Mouse (Mus musculus): ENCODE results near the gene Cnnm3.

Gene Cnnm3

DNA sequence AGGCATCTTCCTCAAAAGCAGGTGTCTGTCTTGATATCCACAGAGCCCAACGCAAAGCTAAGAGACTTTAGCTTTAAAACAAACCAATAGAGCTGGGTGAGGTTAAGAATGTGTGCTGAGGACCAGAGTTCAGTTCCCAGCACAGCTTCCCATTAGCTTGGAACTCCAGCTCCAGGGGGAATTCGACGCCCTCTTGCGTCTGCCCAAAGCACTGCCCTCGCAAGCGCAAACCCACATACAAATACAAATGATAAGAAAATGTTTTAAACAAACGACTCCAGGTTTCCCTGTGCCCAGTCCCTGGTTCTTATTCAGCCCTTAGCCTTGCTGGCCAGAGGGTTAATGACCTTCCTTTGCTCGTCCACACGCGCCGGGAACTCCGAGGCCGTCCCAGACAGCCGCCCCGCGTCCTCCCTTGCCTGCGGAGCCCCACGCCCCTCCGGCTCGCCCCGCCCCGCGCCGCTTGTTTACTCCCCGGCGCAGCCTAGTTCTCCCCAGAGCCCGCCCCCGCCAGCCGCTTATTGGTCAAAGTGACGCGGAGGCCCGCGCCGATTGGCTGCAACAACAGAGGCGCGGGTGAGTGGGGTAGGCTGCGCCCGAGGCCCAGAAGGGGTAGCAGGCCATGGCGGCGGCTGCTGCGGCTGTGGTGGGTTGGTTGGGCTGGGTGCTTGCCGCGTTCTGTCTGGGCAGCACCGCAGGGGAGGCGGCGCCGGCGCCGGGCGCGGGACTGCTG is at the start of gene Cnnm3:
Gene Cnnm3 (plus strand): TSS at position 579 of the 733 bp plus-strand sequence.
- DNase-seq (ENCODE audit: low spot score in 2 of 2): peak; percentile 99 to 100

- no peak for DNase-seq (ENCODE audit: low spot score in 2 of 2)
These were observed 46.0 kb upstream of the Cnnm3 start for GRCm38 (mm10) chr1:36465641-36466160.

DNA sequence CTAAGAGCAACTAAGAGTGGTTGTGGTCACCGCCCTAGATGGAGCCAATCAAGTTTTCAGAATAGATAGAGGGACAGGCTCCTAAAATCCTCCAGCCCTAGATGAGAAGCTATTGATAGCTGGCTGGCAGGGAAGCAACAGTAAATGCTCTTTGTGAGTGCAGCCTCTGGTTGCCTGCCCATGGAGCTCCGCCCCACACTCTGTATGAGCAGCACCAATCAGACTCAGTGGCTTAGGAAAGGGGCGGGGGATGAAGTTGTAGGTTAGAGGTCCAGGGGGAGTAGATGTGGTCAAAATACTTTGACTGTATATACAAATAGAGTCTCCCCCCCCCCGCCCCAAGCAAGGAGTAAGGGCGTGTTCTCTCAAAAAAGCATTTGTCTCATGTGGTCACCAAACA is 44.2 kb upstream of the Cnnm3 start:
- DNase-seq (ENCODE audit: low spot score in 2 of 2): no peak

DNA sequence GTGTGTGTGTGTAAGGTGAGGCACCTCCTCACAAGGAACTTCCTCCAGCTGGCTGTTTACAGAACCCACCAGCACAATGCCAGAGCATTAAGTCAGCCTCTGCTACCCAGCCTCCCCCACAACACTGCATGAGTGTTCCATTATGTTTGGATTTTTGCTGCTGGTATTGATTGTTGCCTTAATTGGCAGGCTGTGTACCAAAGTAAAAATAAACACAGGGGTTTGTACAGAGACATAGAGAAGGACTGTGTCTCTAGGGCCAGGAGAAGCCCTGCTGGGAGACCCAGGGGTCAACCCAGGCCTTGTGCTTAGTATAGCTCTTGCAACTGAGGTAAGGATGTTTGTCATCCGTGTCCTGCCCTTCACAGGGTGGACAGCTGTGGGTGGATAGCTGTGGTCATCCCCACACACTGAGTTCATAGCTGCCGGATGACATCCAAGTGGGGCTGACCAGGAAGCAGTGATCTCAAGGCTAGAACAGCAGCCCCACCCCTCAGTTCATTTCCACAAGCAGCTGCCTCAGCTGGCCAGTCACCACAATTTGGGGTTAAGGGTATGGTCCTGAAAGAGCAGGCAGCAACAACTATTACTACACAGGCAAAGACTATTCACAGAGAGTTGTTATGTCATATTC is 41.7 kb upstream of the Cnnm3 start:
- no peak for DNase-seq (ENCODE audit: low spot score in 2 of 2)

GRCm38 (mm10) chr1:36471181-36472105 is 40.2 kb upstream of the Cnnm3 start, which contains the start of gene Cnnm4:
Gene Cnnm4 (plus strand): TSS chr1:36471620.
- DNase-seq (ENCODE audit: low spot score in 2 of 2): peak; percentile 89 to 92

GRCm38 (mm10) chr1:36472106-36472440 is 39.6 kb upstream of the Cnnm3 start:
- DNase-seq (ENCODE audit: low spot score in 2 of 2): no peak

DNA sequence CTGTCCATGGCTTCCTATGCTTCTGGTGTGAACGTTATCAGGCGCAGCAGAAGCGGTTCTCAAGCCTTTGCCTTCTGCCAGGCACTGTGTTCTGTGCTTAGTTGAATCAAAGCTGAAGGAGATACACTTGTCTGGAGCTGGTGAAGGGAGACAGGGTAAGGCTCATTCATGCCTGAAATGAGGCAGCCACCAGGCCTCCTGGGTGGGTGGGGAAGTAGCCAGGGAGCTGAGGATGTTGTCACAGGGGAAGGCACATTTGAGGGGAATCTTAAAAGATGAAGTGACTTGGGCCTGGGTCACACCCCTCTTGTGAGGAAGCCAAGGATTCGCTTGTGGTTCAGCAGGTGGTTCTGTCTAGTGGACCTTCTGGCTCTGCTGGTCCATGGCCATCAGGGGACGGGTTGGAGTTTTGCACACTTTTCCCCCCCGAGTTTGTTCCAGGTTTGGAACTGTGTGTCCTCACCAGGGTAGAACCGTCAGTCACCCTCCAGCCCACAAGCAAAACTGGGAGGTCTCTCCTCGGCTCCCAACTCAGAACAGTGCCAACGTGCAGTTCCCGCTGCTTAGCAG is 38.4 kb upstream of the Cnnm3 start:
- DNase-seq (ENCODE audit: low spot score in 2 of 2): peak in 1 of 2 experiments; percentile 33

DNA sequence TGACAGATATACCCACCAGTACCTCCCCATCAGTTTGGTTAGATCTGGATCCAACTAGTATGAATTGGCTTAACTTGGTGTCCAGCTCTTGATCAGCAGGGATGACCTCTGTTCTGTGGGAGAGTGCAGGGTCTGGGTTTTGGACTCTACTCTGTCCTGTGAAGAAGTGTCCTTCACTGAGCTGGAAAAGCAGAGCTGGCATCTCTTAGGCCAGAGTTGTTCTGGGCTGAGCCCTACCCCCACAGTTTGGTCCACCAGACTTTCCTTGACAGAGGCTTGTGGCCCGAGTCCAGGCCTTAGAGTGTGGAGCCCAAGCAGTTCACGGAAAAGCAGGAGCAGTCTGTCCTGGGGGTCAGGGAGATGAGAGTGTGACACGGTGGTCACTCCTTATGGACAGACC is 37.0 kb upstream of the Cnnm3 start:
- peak in 1 of 2 experiments; percentile 44 for DNase-seq (ENCODE audit: low spot score in 2 of 2)

DNA sequence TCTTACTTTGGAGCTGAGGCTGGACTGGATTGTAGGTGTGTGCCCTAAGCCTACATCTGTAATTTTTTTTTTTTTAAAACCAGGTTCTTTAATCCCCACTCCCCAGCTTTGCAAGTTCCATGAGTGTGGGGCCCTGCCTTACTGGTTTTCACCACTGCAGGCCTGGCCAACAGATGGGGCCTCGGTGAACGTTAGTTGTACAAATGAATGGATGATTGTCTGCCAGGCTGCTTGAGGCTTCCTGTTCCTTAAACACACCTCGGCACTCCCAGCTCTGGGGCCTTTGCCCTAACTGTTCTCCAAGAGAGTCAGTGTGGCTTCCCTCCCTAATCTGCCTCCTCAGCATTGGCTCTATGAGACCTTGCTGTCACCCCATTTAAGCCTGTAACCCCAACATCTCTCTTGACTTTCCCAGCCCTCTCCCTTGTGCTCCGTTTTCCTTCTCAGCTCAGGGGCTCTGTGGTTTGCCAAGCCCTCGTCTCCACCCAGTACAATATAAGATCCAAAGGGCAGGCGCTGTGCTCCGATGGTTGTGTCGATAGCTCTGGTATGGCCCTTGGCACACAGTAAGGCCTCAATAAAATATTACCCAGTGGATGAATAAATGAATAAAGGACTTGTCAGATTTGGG is 36.1 kb upstream of the Cnnm3 start:
- DNase-seq (ENCODE audit: low spot score in 2 of 2): no peak

GRCm38 (mm10) chr1:36476426-36476825 is 35.2 kb upstream of the Cnnm3 start:
- DNase-seq (ENCODE audit: low spot score in 2 of 2): no peak

DNA sequence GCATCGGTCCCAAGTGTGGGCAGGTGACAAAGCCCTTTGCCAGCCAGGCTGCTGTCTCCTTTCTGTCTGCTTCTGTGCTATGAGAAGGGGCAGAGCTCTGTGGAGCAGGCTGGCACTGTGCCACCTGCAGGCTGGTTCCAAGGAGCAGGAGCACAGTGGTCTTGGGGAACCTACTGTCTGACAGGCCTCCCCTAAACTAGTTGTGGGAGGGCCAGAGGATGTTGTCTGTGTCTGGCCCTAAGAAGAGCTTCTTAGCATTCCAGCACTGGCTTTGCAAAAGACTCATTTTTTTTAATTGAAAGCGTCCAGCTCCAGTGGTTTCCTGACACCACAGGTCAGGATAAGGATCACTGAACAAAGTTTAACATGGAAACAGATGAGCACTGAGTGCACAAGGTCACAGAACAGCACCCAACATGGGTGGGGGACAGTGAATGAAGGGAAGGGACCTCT is 33.3 kb upstream of the Cnnm3 start:
- DNase-seq (ENCODE audit: low spot score in 2 of 2): peak in 1 of 2 experiments; percentile 49

GRCm38 (mm10) chr1:36479903-36480899 is 31.5 kb upstream of the Cnnm3 start:
- DNase-seq (ENCODE audit: low spot score in 2 of 2): no peak

- DNase-seq (ENCODE audit: low spot score in 2 of 2): no peak
These were observed 27.8 kb upstream of the Cnnm3 start for GRCm38 (mm10) chr1:36483825-36484224.

- no peak for DNase-seq (ENCODE audit: low spot score in 2 of 2)
These were observed 26.6 kb upstream of the Cnnm3 start for GRCm38 (mm10) chr1:36485080-36485479.

DNA sequence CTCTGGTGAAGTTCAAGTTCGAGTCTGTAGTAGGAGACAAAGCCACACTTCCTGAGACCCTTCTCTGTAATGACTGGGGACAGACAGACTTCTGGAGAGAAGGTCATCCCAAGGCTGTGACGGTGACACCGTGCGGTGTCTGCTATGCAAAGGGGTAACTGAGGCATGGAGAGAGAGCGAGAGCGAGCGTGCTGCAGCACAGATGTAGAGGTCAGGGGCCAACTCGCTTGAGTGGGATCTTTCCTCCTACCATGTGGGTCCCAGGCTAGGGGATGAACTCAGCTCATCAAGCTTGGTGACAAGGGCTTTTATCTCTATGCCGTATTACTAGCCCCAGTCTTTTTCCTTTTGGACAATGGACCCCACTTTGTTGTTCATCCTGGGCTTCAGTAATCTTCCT is 24.6 kb upstream of the Cnnm3 start:
- no peak for DNase-seq (ENCODE audit: low spot score in 2 of 2)

GRCm38 (mm10) chr1:36489661-36490060 is 22.0 kb upstream of the Cnnm3 start:
- DNase-seq (ENCODE audit: low spot score in 2 of 2): no peak

DNA sequence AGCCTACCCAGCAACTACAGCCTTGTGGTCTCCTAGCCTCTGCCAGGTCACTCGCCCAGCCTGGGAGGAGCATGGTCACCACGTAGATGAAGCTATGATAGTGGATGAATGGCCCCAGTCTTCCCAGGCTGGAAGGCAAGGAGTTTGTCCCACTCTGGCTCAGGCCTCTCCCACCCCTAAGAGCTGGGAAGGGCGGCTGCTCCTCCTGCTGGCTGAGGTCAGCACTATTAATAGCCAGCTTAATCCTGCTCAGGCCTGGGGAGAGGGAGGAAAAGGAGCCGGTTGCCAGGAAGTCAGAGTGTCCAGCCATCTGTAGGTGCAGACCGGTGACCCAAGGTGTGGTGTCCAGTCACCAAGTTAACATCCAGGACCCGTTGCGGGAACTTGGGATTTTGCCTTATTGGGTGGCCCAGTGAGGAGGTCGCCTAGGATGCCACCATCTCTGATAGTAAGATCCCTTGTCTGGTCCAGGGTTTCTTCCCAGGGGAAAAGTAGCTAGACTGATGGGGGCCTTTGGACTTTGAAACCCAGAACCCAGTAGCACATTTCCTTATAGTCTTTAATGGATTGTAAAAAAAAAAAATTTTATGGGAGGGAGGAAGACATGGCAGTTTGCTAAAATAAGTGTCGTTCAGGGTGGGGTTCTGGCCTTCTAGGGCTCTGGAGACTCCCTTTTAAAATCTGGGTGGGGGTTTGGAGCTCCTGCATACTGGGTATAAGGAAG is 19.1 kb upstream of the Cnnm3 start:
- DNase-seq (ENCODE audit: low spot score in 2 of 2): no peak

GRCm38 (mm10) chr1:36493299-36493698 is 18.4 kb upstream of the Cnnm3 start:
- no peak for DNase-seq (ENCODE audit: low spot score in 2 of 2)

DNA sequence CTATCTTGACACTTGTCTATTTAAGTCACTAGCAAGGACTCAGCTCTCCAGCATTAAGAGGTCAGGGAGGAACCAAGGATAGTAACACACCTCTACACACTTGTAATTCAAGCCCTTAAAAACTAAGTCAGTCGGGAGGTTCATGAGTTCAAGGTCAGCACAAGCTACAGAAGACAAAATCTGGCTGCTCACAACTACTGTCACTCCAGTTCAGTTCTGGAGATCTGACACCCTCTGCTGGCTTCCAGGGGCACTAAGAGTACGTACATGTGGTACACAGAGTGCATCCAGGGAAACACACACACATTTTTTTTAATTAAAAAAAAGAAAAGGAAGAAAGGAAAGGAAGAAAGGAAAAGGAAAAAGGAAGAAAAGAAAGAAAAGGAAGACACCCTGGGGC is 14.9 kb upstream of the Cnnm3 start:
- peak in 1 of 2 experiments; percentile 58 for DNase-seq (ENCODE audit: low spot score in 2 of 2)
